Mouse (Mus musculus) embryonic facial prominence, embryonic 12.5 days (tissue): ENCODE measurements around the gene Bet1l. TPM values are rescaled to one million over a fixed set of nuclear protein-coding genes. Genes with fewer than 3 reads are reported as not detected.
"Not testable (repeated sequence)": the region's sequence is repeated elsewhere in the genome, so short reads cannot be mapped to it uniquely, and the experiment has no call there.

Source experiments
- ATAC-seq: fragments of 200-750 bp; cut with Nextera tagmentation; 2 replicates; pipeline ENCODE4 v1.8.0; 2017; ENCODE audit not compliant: insufficient number of reproducible peaks, insufficient read depth, low FRiP score, low TSS enrichment
- H3K27ac ChIP-seq: fragments of 300-500 bp; sonication (generic); 2 replicates; pipeline ENCODE4 v1.5.1; 2016; ENCODE audit warnings: mild to moderate bottlenecking
- H3K27me3 ChIP-seq: fragments of 300-500 bp; sonication (generic); 2 replicates; pipeline ENCODE4 v1.6.1; 2016; ENCODE audit warnings: mild to moderate bottlenecking, moderate library complexity
- H3K36me3 ChIP-seq: fragments of 300-500 bp; sonication (generic); 2 replicates; pipeline ENCODE4 v1.6.1; 2016; ENCODE audit warnings: mild to moderate bottlenecking
- H3K4me1 ChIP-seq: fragments of 300-500 bp; sonication (generic); 2 replicates; pipeline ENCODE4 v1.6.1; 2016
- H3K4me2 ChIP-seq: fragments of 300-500 bp; sonication (generic); replicated peaks from 2 replicates; pipeline ENCODE4 v1.6.1; 2016; ENCODE audit warnings: mild to moderate bottlenecking, moderate library complexity
- H3K4me3 ChIP-seq: fragments of 300-500 bp; sonication (generic); 2 replicates; pipeline ENCODE4 v1.5.1; 2016; ENCODE audit warnings: mild to moderate bottlenecking
- H3K9ac ChIP-seq: fragments of 300-500 bp; sonication (generic); 2 replicates; pipeline ENCODE4 v1.6.1; 2016; ENCODE audit warnings: mild to moderate bottlenecking, moderate library complexity
- H3K9me3 ChIP-seq: fragments of 300-500 bp; sonication (generic); 2 replicates; pipeline ENCODE4 v1.6.1; 2016; ENCODE audit warnings: mild to moderate bottlenecking, moderate library complexity
- WGBS: fragments of 180-500 bp; shearing (Covaris S2); methylation state at CpG from one replicate; pipeline ENCODE4 v1.1.7; 2016; 5-methylcytosine and 5-hydroxymethylcytosine counted together
- polyA plus RNA-seq: library from polyadenylated mRNA; unstranded; fragments of >200 nt; fragmentation: Nextera tagmentation; extraction: Ambion mirVana; gene quantifications from 2 replicates; pipeline ENCODE4 v1.2.1, GENCODE M21; 2016

The Bet1l gene
- polyA plus RNA-seq, result 36.0 and 44.3 TPM in 2 replicates

GRCm38 (mm10) chr7:140857550-140858505, at the start of gene Bet1l:
Gene Bet1l (minus strand): TSS chr7:140857577.
- ATAC-seq, result peak; percentile 14
- Histone ChIP-seq H3K4me2 (peak within 1 kb of the TSS; percentile 99), H3K27me3 (no peaks in the 10 kb centered on the region), H3K36me3 (peaks cover 57% of the 10 kb centered on the region), H3K9me3 (no peaks in the 10 kb centered on the region), H3K4me1 (peaks cover 21% of the 10 kb centered on the region), H3K9ac (peak within 1 kb of the TSS; percentile 89), H3K27ac (peak within 1 kb of the TSS; percentile 87), H3K4me3 (peak within 1 kb of the TSS; percentile 75)
- WGBS, result 38% methylated on average over 40 of the region's 40 CpGs

- ATAC-seq, result no peak
- Histone ChIP-seq H3K9ac (no peak overlapping the region), H3K4me1 (no peaks in the 10 kb centered on the region; the same call in 1 of the 2 replicates), H3K9me3 (no peaks in the 10 kb centered on the region), H3K36me3 (no peaks in the 10 kb centered on the region), H3K27ac (no peak overlapping the region), H3K4me3 (no peak overlapping the region), H3K27me3 (no peaks in the 10 kb centered on the region), H3K4me2 (no peak overlapping the region)
- WGBS, result 81% methylated on average over 13 of the region's 13 CpGs
Observed at GRCm38 (mm10) chr7:140907131-140907530, 49.8 kb upstream of the Bet1l start.

GRCm38 (mm10) chr7:140905642-140906081, 48.3 kb upstream of the Bet1l start:
- H3K4me2 ChIP-seq, result no peak overlapping the region
- WGBS, result 71% methylated on average over 2 of the region's 2 CpGs
- peaks cover 2% of the 10 kb centered on the region; the same call in 1 of the 2 replicates for H3K36me3 ChIP-seq
- peaks cover 4% of the 10 kb centered on the region for H3K4me1 ChIP-seq
- no peaks in the 10 kb centered on the region for H3K9me3 ChIP-seq
- no peak for ATAC-seq
- H3K9ac ChIP-seq, result no peak overlapping the region
- H3K27me3 ChIP-seq, result no peaks in the 10 kb centered on the region
- H3K27ac ChIP-seq, result no peak overlapping the region
- H3K4me3 ChIP-seq, result no peak overlapping the region

- Histone ChIP-seq H3K9ac (no peak overlapping the region), H3K4me3 (no peak overlapping the region), H3K27ac (no peak overlapping the region), H3K4me2 (no peak overlapping the region), H3K36me3 (peaks cover 20% of the 10 kb centered on the region), H3K4me1 (peaks cover 4% of the 10 kb centered on the region), H3K27me3 (no peaks in the 10 kb centered on the region), H3K9me3 (no peaks in the 10 kb centered on the region)
- ATAC-seq, result no peak
- WGBS, result 22% methylated on average over 13 of the region's 13 CpGs
Observed at GRCm38 (mm10) chr7:140903212-140903611, 45.8 kb upstream of the Bet1l start.

- no peaks in the 10 kb centered on the region for H3K27me3 ChIP-seq
- peaks cover 4% of the 10 kb centered on the region; the same call in 1 of the 2 replicates for H3K4me1 ChIP-seq
- H3K36me3 ChIP-seq, result peaks cover 29% of the 10 kb centered on the region
- no peak overlapping the region for H3K4me3 ChIP-seq
- H3K9ac ChIP-seq, result 0 out of 2 replicates have a peak overlapping the region, but pooled peaks have one; percentile 2
- H3K9me3 ChIP-seq, result no peaks in the 10 kb centered on the region
- WGBS, result 52% methylated on average over 15 of the region's 15 CpGs
- ATAC-seq, result no peak
- no peak overlapping the region for H3K4me2 ChIP-seq
- H3K27ac ChIP-seq, result no peak overlapping the region
Observed at GRCm38 (mm10) chr7:140902036-140902875, 44.9 kb upstream of the Bet1l start.

GRCm38 (mm10) chr7:140900220-140900619, 42.8 kb upstream of the Bet1l start, which contains the start of gene Cox8b:
Gene Cox8b (minus strand): TSS chr7:140900446.
- ATAC-seq, result no peak
- Histone ChIP-seq H3K4me3 (no peak within 1 kb of the TSS), H3K36me3 (peaks cover 48% of the 10 kb centered on the region), H3K4me2 (no peak within 1 kb of the TSS), H3K27me3 (no peaks in the 10 kb centered on the region), H3K9me3 (no peaks in the 10 kb centered on the region), H3K4me1 (peaks cover 4% of the 10 kb centered on the region; the same call in 1 of the 2 replicates), H3K9ac (no peak within 1 kb of the TSS), H3K27ac (no peak within 1 kb of the TSS)
- WGBS, result 80% methylated on average over 10 of the region's 10 CpGs

GRCm38 (mm10) chr7:140899121-140899520, 41.7 kb upstream of the Bet1l start:
- Histone ChIP-seq H3K9ac (no peak overlapping the region), H3K36me3 (peaks cover 56% of the 10 kb centered on the region), H3K4me2 (no peak overlapping the region), H3K4me3 (no peak overlapping the region), H3K9me3 (no peaks in the 10 kb centered on the region), H3K27me3 (no peaks in the 10 kb centered on the region), H3K27ac (no peak overlapping the region), H3K4me1 (peaks cover 4% of the 10 kb centered on the region; the same call in 1 of the 2 replicates)
- 71% methylated on average over 3 of the region's 3 CpGs for WGBS
- no peak for ATAC-seq

- 77% methylated on average over 7 of the region's 7 CpGs for WGBS
- Histone ChIP-seq H3K27ac (no peak overlapping the region), H3K4me3 (no peak overlapping the region), H3K4me2 (no peak overlapping the region), H3K4me1 (peaks cover 4% of the 10 kb centered on the region; the same call in 1 of the 2 replicates), H3K27me3 (no peaks in the 10 kb centered on the region), H3K9ac (no peak overlapping the region), H3K9me3 (no peaks in the 10 kb centered on the region), H3K36me3 (peaks cover 68% of the 10 kb centered on the region)
- no peak for ATAC-seq
Observed at GRCm38 (mm10) chr7:140897863-140898262, 40.5 kb upstream of the Bet1l start.

GRCm38 (mm10) chr7:140894611-140895010, 37.2 kb upstream of the Bet1l start:
- Histone ChIP-seq H3K36me3 (peaks cover 81% of the 10 kb centered on the region), H3K4me2 (no peak overlapping the region), H3K4me3 (no peak overlapping the region), H3K9me3 (no peaks in the 10 kb centered on the region), H3K4me1 (no peaks in the 10 kb centered on the region), H3K9ac (no peak overlapping the region), H3K27me3 (no peaks in the 10 kb centered on the region), H3K27ac (no peak overlapping the region)
- 92% methylated on average over 3 of the region's 3 CpGs for WGBS
- no peak for ATAC-seq

- Histone ChIP-seq H3K4me2 (no peak overlapping the region), H3K4me3 (no peak overlapping the region), H3K27ac (no peak overlapping the region), H3K36me3 (peaks cover 81% of the 10 kb centered on the region), H3K4me1 (no peaks in the 10 kb centered on the region), H3K27me3 (no peaks in the 10 kb centered on the region), H3K9ac (no peak overlapping the region), H3K9me3 (no peaks in the 10 kb centered on the region)
- no peak for ATAC-seq
- WGBS, result 87% methylated on average over 7 of the region's 7 CpGs
Observed at GRCm38 (mm10) chr7:140894031-140894430, 36.7 kb upstream of the Bet1l start.

- not testable (repeated sequence) for H3K4me2 ChIP-seq, H3K4me3 ChIP-seq, H3K27ac ChIP-seq, H3K9ac ChIP-seq, ATAC-seq, H3K27me3 ChIP-seq, H3K9me3 ChIP-seq, H3K4me1 ChIP-seq
- peaks cover 73% of the 10 kb centered on the region for H3K36me3 ChIP-seq
- 96% methylated on average over 16 of the region's 16 CpGs for WGBS
Observed at GRCm38 (mm10) chr7:140890636-140891035, 33.3 kb upstream of the Bet1l start.
